Mouse (Mus musculus) heart, adult 2 months (tissue): ENCODE measurements around the gene Lin54.

Experiments used
- EP300 ChIP-seq: fragments of 200-500 bp; IDR thresholded peaks from 2 replicates; pipeline ENCODE4 v1.6.1; 2011; ENCODE audit warnings: low read depth, low read length, control low read depth; ENCODE audit not compliant: insufficient read depth
- POLR2A ChIP-seq: fragments of 200-500 bp; IDR thresholded peaks from 2 replicates; pipeline ENCODE4 v1.6.1; 2011; ENCODE audit warnings: mild to moderate bottlenecking, low read depth, low read length, control low read depth; ENCODE audit not compliant: insufficient read depth

- TF ChIP-seq POLR2A: no peak
- no peak for TF ChIP-seq EP300
Observed at GRCm38 (mm10) chr5:100499243-100499642, 1.2 kb downstream of the Lin54 start.
